Mouse (Mus musculus) cerebellum, adult 9-10 months (tissue): ENCODE data around the gene Disp2.

Experiments used
- DNase-seq: peaks from one replicate; pipeline ENCODE4 v3.0.0; 2022

Gene Disp2

DNA sequence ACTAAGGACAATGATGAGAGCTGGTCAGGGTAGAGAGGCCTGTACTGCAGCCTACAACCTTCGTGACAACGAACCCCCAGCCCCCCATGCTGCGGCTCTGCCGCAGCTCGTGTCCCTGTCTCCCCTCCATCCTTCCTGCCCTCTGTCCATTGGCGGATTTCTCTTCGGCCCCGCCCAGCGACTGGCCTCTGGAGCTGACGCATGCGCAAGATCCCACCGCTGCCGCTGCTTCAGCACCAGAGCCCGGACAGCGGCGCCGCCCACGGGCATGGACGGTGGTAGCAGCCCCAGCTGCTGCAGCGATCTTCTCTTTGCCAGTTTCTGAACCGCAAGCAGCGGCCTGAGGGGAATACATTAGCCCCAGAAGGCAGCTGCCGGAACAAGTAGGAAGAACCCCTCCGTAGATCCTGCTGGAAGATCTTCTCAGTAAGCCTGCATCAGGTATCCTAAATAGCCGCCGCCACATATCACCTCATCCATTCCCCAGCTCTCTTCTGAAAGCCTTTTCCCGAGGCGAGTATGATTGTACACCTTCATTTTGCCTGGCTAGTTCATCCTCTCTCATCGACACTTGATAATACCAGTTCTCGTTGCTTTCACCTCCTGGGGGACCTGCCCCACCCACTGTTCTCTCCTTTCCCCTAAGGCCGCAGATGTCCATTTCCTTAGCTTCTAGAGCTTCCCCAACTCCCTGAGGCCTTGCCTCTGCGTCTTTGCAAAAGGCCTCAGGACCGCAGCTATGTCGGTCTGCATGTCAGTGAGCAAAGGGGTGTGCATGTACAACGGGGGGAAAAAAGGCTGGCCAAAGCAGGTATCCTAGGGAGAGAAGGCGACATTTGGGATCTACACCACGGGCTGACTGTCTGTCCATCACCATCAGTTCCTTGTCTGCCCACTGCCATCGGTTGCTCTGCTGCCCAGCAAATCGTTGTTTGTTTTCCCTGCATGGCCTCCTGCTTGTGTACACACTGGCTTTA, at the start of gene Disp2:
Gene Disp2, plus strand, starts transcription at position 216 of the 977 bp plus-strand sequence.
- peak; percentile 96 for DNase-seq

DNA sequence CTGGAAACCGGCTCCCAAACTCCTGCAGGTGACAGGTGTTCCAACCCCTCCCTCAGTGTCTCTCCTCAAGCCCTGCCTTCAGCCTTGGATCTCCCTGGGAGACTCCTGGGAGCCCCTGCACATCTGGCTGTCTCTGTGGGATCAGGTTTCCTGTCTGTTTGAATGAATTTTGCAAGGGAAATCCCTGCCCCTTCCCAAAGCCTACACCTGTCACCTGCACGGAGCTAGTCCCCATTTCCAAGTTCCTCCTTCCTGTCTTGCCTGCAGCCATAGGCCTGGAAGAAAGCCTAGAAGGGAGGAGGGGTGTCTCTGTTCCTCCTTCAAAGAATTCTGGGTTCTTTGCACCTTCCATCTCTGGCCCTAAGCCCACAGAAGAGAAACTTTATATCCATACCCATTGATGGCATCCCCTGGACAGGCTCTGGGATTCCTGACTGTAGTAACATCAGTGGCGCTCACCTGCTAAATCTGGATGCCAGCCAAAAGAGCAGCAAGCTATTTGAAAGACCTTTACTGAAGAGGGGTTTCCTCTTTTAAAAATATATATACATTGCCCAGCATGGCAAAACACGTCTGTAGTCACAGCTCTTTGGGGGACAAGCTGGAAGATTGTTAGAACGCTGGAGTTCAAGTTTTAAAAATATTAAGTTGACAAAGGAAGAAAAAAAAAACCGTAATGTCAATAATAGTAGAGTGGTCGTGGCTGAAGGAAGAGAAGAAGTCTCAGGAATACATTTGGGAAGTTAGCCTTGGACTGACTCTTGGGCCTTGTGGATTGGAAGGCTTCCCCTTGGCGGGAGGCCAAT, 49.5 kb upstream of the Disp2 start:
- no peak for DNase-seq

DNA sequence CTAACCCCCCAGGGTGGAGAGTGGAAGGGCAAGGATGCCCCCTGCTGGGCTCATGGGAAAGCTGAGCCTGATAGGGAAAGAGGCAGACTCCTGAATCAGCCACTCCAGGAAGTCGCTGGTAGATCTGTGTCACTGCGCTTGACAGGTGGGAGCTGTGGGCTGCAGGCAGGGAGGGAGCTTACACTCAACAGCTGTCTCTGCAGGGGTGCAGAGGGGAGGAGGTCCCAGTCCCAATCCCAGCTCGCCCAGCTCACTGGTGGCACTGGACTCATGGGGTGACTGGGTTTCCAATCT, 49.0 kb upstream of the Disp2 start:
- no peak for DNase-seq

DNA sequence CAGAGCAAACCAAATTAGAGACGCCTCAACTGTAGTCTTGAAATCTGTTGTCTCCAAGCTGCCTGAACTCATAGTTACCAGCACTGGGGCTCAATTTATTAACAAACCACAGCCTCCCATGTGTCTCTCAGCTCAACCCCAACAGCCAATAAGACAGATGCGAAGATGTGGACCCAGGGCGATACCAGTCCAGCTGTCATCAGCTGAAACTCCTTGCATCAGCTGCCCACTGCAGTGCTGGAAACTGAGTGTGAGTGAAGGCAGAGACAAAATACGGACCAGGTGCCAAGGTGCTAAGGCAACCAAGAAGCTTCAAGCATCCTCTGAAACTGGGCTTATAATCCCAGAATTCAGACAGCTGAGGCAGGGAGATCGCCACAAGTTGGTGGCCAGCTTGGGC, 47.5 kb upstream of the Disp2 start:
- no peak for DNase-seq

DNA sequence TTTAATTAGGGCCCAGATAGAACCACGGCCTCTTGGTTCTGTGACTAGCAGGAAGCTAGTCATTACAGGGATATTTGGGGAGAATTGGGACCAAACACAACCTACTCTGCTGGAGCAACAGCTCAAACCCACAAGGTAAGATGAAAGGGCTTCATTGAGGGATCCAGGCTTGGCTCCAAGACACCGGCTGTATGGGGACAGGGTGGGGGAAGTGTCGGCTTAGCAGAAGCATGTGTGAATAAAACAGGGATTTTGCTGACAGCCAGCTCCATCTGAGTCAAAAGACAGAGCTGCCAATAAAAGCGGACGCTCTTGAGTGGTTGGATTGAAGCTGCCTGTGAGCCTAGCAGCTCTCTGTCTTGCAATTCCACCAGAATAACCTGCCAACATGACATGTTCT, 46.2 kb upstream of the Disp2 start:
- no peak for DNase-seq

DNA sequence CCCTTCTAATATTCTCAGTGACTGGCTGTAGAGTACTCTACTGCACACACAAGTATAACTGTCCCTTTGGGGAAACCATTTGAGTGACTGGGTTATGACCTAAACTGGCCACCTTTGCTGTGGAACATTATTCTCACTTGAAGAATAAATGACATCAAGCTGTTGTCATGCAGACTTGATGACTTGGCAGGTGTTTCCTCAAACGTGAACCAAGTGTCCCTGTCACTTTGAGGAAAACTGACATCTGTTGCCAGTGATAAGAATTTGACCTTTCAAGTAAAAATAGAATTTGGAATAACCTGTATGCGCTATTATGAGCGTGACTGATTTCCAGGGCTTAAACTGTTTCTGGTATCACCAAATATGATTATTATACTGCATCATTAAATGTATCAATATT, 39.2 kb upstream of the Disp2 start:
- DNase-seq: no peak

DNA sequence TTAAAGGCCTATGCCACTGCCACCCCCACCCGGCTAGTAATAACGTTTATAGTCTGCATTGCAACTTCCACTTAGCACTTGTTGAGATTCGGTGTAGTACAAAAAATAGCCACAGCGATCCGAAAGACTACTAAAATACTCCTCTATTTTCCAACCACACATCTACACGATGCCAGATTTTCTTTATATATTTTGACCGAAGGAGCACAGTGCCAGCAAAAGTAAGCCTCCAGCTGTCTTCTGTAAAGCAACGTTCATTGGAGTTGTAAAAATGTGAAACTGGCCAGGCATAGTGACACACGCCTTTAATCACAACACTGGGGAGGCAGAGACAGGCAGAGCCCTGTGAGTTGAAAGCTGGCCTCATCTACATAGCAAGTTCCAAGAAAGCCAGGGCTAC, 38.3 kb upstream of the Disp2 start:
- DNase-seq: no peak

DNA sequence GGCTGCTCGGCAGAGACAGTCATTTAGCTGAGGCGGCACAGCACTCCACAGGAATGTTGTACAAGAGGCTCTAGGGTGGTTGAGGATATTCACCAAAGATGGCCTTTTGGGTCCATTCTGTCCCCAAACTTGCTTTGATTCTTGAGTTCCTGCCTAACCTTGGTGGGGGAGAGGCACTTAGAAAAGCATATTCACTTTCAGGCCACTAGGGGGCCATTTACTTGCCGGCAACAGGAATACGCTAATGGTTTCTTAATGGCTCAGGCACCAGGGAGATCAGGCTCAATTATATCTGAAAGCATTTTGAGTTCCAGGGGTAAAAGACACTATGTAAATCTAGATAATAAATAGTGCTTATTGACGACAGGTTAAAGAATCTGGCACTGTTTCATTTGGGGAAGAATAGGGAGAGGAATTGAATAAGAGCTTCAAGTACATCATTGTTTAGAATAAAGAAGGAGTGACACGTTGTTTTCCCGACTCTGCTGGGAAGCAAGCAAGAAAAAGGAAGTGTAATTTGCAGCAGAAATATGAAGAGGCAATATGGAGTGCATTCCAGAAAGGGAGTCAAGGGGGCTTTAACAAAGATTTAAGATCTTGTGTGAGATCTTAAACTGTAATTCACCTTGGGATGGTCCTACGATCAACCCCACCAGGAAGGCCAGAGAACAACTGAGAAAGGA, 36.1 kb upstream of the Disp2 start:
- DNase-seq: peak; percentile 83

DNA sequence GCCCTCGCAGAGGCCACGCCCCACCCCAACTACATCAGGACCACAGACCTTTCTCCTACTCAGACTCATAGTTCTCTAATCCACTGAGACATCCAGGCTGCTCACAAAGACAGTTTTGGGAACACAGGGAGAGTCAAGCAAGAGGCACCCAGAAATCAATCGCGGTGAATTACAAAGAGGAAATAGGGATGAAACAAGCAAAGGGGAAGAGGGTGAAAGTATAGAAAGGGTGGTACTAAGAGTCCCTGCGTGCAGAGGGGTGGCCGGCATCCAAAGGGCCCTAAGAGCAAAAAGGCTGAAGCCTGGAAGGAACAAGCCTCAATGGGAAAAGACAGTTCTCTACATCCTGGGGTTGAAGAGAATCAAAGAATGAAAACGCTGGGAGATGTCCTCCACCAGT, 34.9 kb upstream of the Disp2 start:
- DNase-seq: peak; percentile 60

DNA sequence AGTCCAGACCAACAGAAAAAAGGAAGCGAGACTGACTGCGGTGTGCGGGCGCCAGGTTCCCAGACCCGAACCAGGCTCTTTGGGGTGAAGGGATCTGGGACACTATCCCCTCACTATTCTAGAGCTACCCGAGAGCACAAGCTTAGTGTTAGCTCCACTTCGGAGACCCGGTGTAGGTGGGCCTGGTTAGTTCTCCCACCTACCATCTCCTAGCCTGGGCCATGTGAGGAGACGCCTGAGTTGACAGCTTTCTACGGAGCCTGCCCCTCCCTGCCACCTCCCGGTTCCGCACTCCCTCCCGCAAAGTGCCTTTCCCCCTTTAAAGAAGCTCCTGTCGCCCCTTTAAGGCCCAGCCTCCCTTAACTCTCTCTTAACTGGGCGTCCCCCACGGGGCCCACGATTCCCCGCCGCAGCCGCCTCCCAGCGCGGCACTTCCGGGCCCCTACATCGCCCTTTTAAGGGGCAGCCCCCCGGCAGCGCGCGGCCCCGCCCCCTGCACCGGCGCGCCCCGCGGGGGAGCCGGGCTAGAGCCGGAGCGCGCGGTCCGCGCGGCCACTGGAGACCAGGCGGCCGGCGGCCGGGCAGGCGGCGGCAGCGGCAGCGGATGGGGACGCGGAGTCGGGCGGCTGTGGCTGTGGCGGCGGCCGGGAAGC, 34.2 kb upstream of the Disp2 start, which contains the start of gene Inafm2:
Gene Inafm2, plus strand, starts transcription at position 527 of the 653 bp plus-strand sequence.
- peak; percentile 93 for DNase-seq

DNA sequence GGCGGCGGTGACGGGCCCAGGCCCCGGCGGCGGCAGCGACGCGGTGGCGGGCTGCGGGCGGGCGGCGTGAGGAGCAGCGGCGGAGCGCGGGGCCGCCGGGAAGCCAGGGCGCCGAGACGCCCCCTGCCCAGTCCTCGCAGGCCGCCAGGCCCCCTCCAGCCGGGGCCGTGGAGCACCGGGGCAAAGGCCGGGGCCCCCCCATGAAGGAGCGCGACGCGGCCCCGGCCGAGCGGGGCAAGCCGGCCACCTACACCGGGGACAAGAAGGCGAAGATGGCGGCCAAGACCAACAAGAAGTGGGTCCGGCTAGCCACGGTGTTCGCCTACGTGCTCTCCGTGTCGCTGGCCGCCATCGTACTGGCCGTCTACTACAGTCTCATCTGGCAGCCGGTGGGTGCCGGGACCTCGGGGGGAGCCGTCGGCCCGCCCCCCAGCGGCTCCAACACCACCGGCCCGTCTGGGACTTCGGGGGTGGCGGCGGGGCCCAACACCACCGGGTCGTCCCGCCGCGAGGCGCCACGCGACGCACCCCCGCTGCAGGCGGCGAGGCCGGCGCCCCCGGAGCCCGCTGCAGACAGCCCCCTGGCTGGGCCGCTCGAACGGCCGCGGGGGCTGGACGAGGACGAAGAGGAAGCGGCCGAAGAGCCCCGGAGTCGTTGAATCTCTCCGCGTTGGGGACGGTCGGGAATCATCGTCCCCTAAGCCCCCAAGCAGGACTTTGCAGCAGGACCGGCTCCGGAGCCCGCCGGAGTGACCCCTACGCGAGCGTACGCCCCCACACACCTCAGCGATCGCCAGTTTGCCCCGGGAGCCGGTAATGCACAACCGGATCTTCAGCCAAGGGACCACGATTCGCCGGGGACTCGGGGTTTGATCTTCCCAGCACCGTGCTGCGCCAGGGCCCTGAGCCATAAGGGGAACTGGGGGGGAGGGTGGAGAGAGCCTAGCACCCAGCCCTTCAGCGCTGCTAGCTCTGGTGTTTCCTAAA, 33.3 kb upstream of the Disp2 start:
- peak; percentile 61 for DNase-seq

DNA sequence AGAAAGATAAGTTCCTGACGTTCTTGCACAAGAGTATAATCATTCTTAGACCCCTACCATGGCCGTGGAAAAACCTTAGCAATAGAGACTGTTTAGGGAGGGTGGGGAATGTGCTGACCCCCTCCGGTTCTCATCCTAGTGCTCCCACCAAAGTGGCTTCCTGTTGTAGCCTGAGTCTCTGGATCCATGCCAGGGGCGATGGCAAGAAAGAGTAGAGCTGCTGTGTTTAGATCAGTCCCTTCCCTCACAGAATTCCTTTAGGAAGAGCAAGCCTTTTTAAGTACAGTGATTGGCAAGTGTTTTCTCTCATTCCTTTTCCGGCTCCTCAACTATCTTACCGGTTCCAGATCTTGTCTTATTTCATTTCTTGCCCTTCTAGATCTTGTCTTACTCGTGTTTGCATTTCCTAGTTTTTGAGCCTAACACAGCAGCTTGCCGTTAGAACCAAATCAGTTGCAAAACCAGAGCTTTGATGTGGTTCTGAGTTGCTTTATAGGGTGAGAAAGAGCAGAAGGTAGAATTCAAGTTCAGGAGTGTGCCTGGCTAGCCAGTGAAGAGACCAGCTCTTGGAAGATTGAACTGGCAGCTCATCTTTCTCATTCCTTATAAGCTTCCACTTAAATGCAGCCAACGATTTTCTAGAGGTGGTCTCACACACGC, 32.1 kb upstream of the Disp2 start:
- DNase-seq: peak; percentile 64

DNA sequence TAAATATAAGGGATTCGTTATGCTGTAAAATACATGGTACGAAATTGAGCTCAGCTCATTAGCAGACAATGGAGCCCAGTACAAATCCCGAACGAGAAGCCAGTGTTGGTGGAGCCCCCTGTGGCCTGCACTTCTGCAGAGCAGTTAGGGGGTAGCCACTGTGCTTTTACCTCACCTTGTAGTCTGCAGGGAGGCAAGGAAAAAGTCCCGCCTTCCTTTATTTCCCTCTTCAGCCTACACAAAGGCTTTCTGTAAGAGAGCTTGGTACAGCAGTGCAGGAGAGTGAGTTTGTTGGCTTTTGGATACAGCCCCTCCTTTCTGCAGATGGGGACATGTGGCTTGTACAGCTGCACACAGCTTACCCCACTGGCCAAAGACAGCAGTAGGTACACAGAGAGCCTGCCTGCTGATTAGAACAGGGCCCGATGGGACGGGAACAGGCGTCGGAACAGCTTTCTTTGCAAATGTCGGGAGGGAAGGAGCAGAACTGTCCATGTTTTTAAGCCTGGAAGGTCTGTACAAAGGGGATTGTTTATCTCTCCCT, 30.1 kb upstream of the Disp2 start:
- no peak for DNase-seq

DNA sequence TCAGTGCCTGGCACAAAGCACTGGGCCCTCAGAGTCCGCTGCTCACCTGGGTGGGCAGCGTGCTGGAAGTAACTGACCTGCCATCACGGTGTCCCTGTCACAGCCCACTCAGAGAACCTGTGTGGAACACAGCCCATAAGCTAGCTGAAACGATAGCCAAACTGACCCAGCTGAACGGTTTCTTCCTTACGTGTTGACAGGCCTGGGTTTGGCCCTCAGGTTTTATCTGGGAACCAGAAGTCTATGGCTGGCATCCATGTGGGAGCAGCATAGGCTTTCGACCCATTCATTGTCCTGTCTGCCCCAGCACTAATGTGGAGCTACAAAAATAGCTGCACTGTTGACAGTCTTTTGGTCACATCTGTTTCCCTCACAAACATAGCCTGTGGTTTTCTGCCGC, 29.0 kb upstream of the Disp2 start:
- DNase-seq: no peak

DNA sequence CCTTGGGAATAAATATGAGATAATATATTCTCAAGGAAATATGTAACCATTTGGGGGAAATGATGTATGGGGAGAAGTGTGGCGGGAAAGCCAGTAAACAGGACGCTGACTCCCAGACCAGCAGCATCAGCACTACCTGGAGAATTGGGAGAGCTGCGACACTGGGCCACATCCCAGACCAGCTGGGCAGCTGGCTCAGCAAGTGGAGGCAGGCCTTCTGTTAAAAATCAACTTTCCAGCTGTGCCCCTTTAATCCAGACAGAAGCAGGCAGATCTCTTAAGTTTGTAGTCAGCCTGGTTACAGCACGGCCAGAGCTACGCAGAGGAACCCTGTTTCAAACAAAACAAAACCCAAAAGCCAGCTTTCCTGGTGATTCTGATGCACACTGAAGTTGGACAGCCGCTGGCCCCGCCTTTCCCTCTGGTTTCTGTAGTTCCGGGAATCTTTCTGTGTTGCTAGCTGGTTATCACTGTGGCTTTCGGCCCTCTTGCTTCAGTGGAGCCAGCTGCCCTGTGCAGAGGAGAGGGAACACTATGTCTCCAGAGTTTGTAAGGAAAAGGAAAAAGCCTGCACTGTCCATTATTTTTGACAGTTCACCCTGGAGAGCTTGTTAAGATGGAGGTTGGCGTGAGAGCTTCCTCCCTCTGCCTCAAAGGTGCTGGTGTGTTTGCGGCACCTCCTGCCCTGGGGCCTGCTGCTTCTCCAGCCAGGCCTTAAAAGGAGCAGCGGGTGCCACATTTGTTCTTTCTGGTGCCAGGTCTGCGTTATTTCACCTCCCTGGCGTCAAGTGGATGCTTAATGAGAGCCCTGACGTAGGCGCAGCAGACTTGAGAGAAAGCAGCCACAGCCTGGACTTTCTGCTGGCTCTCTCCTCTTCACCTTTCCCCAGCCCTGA, 27.4 kb upstream of the Disp2 start:
- DNase-seq: peak; percentile 22

DNA sequence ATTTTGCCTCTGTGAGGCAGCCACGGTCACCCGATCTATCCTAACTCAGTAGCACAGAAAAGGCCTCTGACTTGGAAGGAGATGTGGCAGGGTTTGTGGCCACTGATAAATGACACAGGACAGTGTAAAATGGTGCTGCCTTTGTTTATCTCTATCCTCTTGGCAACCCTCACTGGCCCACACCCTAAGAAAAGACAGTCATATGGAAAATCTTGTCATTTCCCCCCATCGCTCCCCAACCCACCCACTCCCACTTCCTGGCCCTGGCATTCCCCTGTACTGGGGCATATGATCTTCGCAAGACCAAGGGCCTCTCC, 26.8 kb upstream of the Disp2 start:
- no peak for DNase-seq

DNA sequence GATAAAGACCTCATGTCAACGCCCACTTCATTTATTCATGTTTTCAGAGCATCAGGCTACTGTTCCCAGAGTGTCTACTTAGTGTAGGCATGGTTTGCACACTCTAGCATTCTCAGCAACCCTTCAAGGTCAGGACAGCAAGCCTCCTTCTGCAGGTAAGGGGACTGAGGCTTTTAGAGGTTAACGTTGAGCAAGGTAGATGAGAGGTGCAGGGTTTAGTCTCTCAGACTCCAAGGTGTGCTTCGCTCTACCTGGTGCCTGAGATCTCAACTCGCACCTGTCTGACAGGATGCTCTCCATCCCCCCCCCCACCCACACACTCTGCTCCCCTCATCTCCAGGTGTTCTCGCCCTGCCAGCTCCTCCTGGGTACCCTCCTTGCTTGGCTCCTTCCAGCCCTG, 25.4 kb upstream of the Disp2 start:
- DNase-seq: peak; percentile 7

DNA sequence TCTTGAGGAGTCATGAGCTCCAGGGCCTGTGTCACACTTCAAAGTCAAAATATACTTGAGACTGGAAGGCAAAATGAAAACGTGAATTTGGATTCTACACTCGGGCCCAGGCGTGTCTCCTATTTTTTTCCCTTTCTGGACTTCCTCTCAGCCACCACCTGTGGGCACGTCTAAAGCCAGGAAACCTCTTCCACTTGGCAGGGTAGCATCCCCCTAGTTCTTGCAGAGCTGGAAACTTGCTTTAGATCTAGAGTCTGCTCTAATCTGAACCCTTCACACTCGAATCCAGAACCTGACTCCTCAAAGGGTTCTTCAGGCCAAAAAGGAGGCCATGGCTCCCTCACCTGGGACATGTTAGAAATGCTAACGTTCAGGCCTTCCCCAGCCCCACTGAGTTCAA, 24.1 kb upstream of the Disp2 start:
- DNase-seq: peak; percentile 18

DNA sequence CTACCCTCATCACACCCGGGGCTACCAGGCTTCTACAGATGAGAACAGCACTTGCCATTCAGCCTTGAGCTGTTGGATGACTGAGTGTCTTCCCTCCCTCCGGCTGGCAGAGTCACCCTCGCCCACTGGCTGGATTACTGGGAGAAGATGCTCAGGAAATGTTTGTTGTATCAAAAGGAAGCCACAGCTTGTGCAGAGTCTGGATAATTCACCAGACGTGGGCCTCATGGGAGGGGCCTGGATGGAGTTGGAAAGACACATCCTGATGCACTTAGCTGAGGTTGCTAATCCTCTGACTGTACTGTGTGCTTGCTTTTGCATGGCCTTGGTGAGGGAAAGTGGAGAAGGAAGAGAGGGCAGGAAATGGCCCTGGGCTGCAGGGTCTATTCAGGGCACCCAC, 23.4 kb upstream of the Disp2 start:
- DNase-seq: peak; percentile 8

DNA sequence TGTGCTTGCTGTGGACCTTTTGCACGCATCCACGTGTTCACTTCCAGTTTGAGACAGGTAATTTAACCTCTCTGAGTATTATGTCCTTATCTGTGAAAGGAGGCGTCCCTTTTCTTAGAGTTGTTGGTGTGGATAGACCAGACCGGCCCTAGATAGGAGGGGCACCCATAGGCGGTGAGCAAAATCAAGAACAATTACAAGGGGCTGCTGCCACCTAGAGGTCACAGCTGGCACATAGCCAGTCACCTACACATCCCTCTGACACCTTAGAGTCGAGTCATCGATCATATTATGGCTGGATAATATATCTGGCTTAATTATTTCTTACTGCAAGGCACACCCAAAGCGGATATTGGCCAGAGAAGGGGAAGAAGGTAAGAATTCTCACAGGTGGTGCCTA, 19.7 kb upstream of the Disp2 start:
- DNase-seq: no peak
